Mouse (Mus musculus) midbrain, postnatal 0 days (tissue): ENCODE measurements around the gene Dctpp1. TPM values are rescaled to one million over a fixed set of nuclear protein-coding genes. Genes with fewer than 3 reads are reported as not detected.

Experiments used
- ATAC-seq: fragments of 200-750 bp; cut with Nextera tagmentation; 2 replicates; pipeline ENCODE4 v1.8.0; 2017; ENCODE audit warnings: moderate number of reproducible peaks, mild to moderate bottlenecking, moderate TSS enrichment, moderate library complexity; ENCODE audit not compliant: low FRiP score
- DNase-seq: peaks from one replicate; pipeline ENCODE4 v3.0.0-alpha.2; 2015; ENCODE audit warnings: low spot score
- H3K27ac ChIP-seq: fragments of 300-500 bp; sonication (generic); 2 replicates; pipeline ENCODE4 v1.5.1; 2014; ENCODE audit warnings: low read depth, mild to moderate bottlenecking, low read length, mixed read lengths
- H3K27me3 ChIP-seq: fragments of 300-500 bp; sonication (generic); 2 replicates; pipeline ENCODE4 v1.6.1; 2014; ENCODE audit warnings: low read length, control low read depth, mixed read lengths; ENCODE audit not compliant: insufficient read depth
- H3K36me3 ChIP-seq: fragments of 300-500 bp; sonication (generic); 2 replicates; pipeline ENCODE4 v1.6.1; 2014; ENCODE audit warnings: low read length, control low read depth, mixed read lengths; ENCODE audit not compliant: insufficient read depth
- H3K4me1 ChIP-seq: fragments of 300-500 bp; sonication (generic); 2 replicates; pipeline ENCODE4 v1.6.1; 2014; ENCODE audit warnings: mild to moderate bottlenecking, control low read depth, antibody characterized with exemption, low read length, mixed read lengths; ENCODE audit not compliant: insufficient read depth
- H3K4me2 ChIP-seq: fragments of 300-500 bp; sonication (generic); 2 replicates; pipeline ENCODE4 v1.6.1; 2014; ENCODE audit warnings: low read depth, mild to moderate bottlenecking, low read length, mixed read lengths; ENCODE audit not compliant: poor library complexity, severe bottlenecking
- H3K4me3 ChIP-seq: fragments of 300-500 bp; sonication (generic); 2 replicates; pipeline ENCODE4 v1.5.1; 2014; ENCODE audit warnings: low read depth, mild to moderate bottlenecking, low read length, moderate library complexity
- H3K9ac ChIP-seq: fragments of 300-500 bp; sonication (generic); replicated peaks from 2 replicates; pipeline ENCODE4 v1.6.1; 2014; ENCODE audit warnings: mild to moderate bottlenecking, low read length, moderate library complexity, mixed read lengths; ENCODE audit not compliant: poor library complexity, severe bottlenecking
- H3K9me3 ChIP-seq: fragments of 300-500 bp; sonication (generic); 2 replicates; pipeline ENCODE4 v1.6.1; 2016; ENCODE audit warnings: low read length, control low read depth
- CTCF ChIP-seq: IDR thresholded peaks from 2 replicates; pipeline ENCODE4 v1.5.1; 2016; ENCODE audit warnings: antibody characterized with exemption, mild to moderate bottlenecking
- WGBS: fragments of 180-500 bp; shearing (Covaris S2); extraction: QIAGEN DNeasy Blood & Tissue Kit; methylation state at CpG from one replicate; pipeline ENCODE4 v1.1.7; 2014; 5-methylcytosine and 5-hydroxymethylcytosine counted together
- polyA plus RNA-seq: library from polyadenylated mRNA; unstranded; fragments of >200 nt; fragmentation: Nextera tagmentation; extraction: Ambion mirVana; gene quantifications from 2 replicates; pipeline ENCODE4 v1.2.1, GENCODE M21; 2015
- total RNA-seq: library from RNA; depleted of rRNA; stranded (reverse); fragments of >200 nt; gene quantifications from 2 replicates; pipeline ENCODE4 v1.2.3, GENCODE M21; 2014

Gene Dctpp1
- total and polyA plus RNA-seq, 2 experiments from 2014 or later: 92.2 to 120 TPM

GRCm38 (mm10) chr7:127273118-127273923 lies 12.8 kb upstream of the Dctpp1 start:
- Histone ChIP-seq H3K36me3 (peaks cover 7% of the 10 kb centered on the region; the same call in 1 of the 2 replicates), H3K27ac (peak overlapping the region; percentile 88), H3K9me3 (0 out of 2 replicates have a peak, but pooled peaks cover 5% of the 10 kb centered on the region), H3K9ac (peak overlapping the region; percentile 89), H3K27me3 (no peaks in the 10 kb centered on the region), H3K4me3 (peak overlapping the region; percentile 92), H3K4me1 (peaks cover 2% of the 10 kb centered on the region; the same call in 1 of the 2 replicates), H3K4me2 (peak overlapping the region; percentile 82)
- no peak for TF ChIP-seq CTCF
- ATAC-seq (peak; percentile 70), DNase-seq (peak; percentile 40)
- WGBS: 14% methylated on average over 44 of the region's 50 CpGs

GRCm38 (mm10) chr7:127272566-127272965 lies 12.1 kb upstream of the Dctpp1 start:
- WGBS: 90% methylated on average over 15 of the region's 15 CpGs
- no peak for TF ChIP-seq CTCF
- Histone ChIP-seq H3K27me3 (no peaks in the 10 kb centered on the region), H3K9ac (no peak overlapping the region), H3K4me2 (peak overlapping the region; percentile 82), H3K36me3 (peaks cover 7% of the 10 kb centered on the region; the same call in 1 of the 2 replicates), H3K4me3 (peak overlapping the region; percentile 92), H3K27ac (no peak overlapping the region), H3K4me1 (peaks cover 2% of the 10 kb centered on the region; the same call in 1 of the 2 replicates), H3K9me3 (0 out of 2 replicates have a peak, but pooled peaks cover 5% of the 10 kb centered on the region)
- DNase-seq (no peak), ATAC-seq (no peak)

- DNase-seq: no peak
Measured at GRCm38 (mm10) chr7:127271093-127271492, 10.6 kb upstream of the Dctpp1 start.

GRCm38 (mm10) chr7:127270666-127271065 lies 10.2 kb upstream of the Dctpp1 start:
- DNase-seq (no peak), ATAC-seq (no peak)
- Histone ChIP-seq H3K9me3 (0 out of 2 replicates have a peak, but pooled peaks cover 5% of the 10 kb centered on the region), H3K4me1 (peaks cover 2% of the 10 kb centered on the region; the same call in 1 of the 2 replicates), H3K36me3 (peaks cover 7% of the 10 kb centered on the region; the same call in 1 of the 2 replicates), H3K9ac (no peak overlapping the region), H3K4me3 (no peak overlapping the region), H3K27ac (no peak overlapping the region), H3K27me3 (no peaks in the 10 kb centered on the region), H3K4me2 (no peak overlapping the region)
- WGBS: 93% methylated on average over 5 of the region's 5 CpGs
- TF ChIP-seq CTCF: no peak

More at GRCm38 (mm10) chr7:127271093-127271492, 10.6 kb upstream of the Dctpp1 start:
- WGBS: 96% methylated on average over 4 of the region's 4 CpGs
- peaks cover 2% of the 10 kb centered on the region; the same call in 1 of the 2 replicates for H3K4me1 ChIP-seq
- peaks cover 7% of the 10 kb centered on the region; the same call in 1 of the 2 replicates for H3K36me3 ChIP-seq
- H3K9ac ChIP-seq: no peak overlapping the region
- no peak overlapping the region for H3K4me3 ChIP-seq
- 0 out of 2 replicates have a peak, but pooled peaks cover 5% of the 10 kb centered on the region for H3K9me3 ChIP-seq
- H3K27me3 ChIP-seq: no peaks in the 10 kb centered on the region
- H3K4me2 ChIP-seq: no peak overlapping the region
- no peak for TF ChIP-seq CTCF
- ATAC-seq: no peak
- H3K27ac ChIP-seq: no peak overlapping the region

- H3K9me3 ChIP-seq: 0 out of 2 replicates have a peak, but pooled peaks cover 5% of the 10 kb centered on the region
- H3K27me3 ChIP-seq: no peaks in the 10 kb centered on the region
- no peak for TF ChIP-seq CTCF
- no peak overlapping the region for H3K4me3 ChIP-seq
- H3K4me1 ChIP-seq: peaks cover 2% of the 10 kb centered on the region; the same call in 1 of the 2 replicates
- H3K4me2 ChIP-seq: no peak overlapping the region
- DNase-seq (no peak), ATAC-seq (no peak)
- no peak overlapping the region for H3K27ac ChIP-seq
- 96% methylated on average over 2 of the region's 2 CpGs for WGBS
- no peak overlapping the region for H3K9ac ChIP-seq
- H3K36me3 ChIP-seq: peaks cover 7% of the 10 kb centered on the region; the same call in 1 of the 2 replicates
Measured at GRCm38 (mm10) chr7:127270256-127270655, 9.7 kb upstream of the Dctpp1 start.

GRCm38 (mm10) chr7:127263526-127263925 lies 3.0 kb upstream of the Dctpp1 start:
- DNase-seq: no peak
- WGBS: 90% methylated on average over 3 of the region's 3 CpGs
- Histone ChIP-seq H3K36me3 (no peaks in the 10 kb centered on the region), H3K4me3 (no peak overlapping the region), H3K27me3 (no peaks in the 10 kb centered on the region), H3K4me1 (peaks cover 5% of the 10 kb centered on the region; the same call in 1 of the 2 replicates), H3K4me2 (no peak overlapping the region), H3K9ac (no peak overlapping the region), H3K9me3 (no peaks in the 10 kb centered on the region), H3K27ac (no peak overlapping the region)
- TF ChIP-seq CTCF: no peak
- no peak for ATAC-seq
